Mouse (Mus musculus) left cerebral cortex, adult 18-20 months (tissue): Measurements from ENCODE around the gene Man1c1. TPM values are rescaled to one million over a fixed set of nuclear protein-coding genes. Genes with fewer than 3 reads are reported as not detected.
A peak's percentile ranks its signal among the peaks of the same experiment; 100 is the strongest.

Experiments
- DNase-seq, 2 experiments: peaks; one replicate each; pipeline ENCODE4 v3.0.0; 2021 to 2022; ENCODE audit warnings: low spot score in 2 of 2, mixed read lengths in 1 of 2
- long read RNA-seq, 2 experiments: library from polyadenylated mRNA; stranded (forward); transcript quantifications; one replicate each; pipeline ENCODE4 v2.0.0; 2021
- total RNA-seq, 2 experiments: library from RNA; stranded (reverse); gene quantifications; 2 replicates each; pipeline ENCODE4 v1.2.3; 2021

Gene Man1c1
- 10 to 100 TPM; 44.5 to 45.6 TPM for total RNA-seq
- long read RNA-seq, experiment 1, full-length matches to known transcripts: 89 of 106 reads
- long read RNA-seq, experiment 1, partial matches to known transcripts: 3 of 106 reads
- long read RNA-seq, experiment 1, other reads (novel, unspliced or antisense): 14 of 106 reads
- long read RNA-seq, experiment 2, full-length matches to known transcripts: 66 of 77 reads
- long read RNA-seq, experiment 2, partial matches to known transcripts: 3 of 77 reads
- long read RNA-seq, experiment 2, other reads (novel, unspliced or antisense): 8 of 77 reads

DNA sequence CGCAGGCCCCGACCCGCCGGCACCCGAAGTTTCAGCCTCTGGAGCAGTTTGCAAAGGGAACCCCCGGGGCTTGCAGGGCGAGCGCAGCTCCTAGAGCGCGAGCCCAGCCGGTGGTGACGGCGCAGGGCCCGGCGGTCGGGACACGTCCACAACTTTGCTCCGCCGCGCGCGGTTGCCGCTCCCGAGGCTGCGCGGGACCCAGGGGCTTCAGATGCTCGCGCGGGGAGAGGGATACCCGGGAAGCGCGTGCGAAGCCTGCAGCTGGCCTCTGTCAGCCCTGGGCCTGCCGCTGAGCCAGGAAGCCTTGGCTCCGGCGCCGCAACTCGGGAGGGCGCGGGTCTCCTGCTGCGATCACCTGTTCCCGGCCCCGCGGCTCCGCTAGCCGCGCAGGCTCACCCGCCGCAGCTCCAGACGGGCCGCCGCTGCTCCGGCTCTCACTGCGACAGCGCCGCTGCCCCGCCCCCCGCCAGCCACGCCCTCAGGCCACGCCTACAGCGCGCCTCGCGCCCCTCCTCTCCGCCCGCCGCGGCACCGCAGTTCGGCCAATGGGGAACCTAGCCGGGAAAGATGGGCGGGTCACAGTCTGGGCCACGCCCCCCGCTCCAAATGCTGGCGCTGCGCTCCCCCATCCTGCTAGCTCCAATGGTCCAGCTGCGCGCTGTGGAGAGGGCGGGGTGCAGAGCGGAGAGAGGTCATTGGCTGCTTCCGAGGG is at the start of gene Man1c1:
Gene Man1c1 (minus strand): TSS at position 456 of the 712 bp plus-strand sequence.
- peak; percentile 98 to 99 for DNase-seq

DNA sequence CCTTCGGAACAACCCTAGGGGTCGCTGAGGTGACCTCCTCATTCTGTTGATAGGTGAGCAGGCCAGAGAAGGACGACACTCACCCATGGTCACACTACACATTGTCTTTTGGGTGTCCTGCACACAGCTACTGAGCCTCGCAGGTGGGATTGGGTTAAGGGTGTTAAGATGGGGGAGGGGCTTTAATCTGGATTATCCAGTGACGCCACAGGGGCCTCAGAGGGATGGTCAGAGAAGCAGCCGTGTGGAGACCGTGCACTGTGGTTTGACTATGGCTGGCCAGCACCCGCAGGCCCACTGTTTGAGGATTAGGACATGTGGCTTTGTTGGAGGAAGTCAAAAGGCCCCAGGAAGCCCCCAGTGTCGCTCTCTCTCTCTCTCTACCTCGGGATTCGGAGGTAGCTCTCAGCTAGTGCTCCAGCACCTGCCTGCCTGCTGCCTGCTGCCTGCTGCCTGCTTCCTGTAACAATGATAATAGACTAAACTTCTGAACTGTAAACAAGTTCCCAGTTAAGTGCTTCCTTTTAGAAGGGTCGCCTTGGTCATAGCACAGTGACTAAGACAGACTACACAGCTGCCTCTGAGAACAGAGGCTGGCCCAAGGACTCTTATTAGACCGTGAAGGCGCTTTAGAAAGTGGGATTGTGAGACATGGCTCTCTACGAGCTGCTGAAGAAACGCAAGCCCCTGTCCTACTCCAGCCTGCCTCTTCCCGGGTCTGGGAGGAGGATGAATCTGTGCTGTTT is 49.6 kb upstream of the Man1c1 start:
- no peak for DNase-seq

DNA sequence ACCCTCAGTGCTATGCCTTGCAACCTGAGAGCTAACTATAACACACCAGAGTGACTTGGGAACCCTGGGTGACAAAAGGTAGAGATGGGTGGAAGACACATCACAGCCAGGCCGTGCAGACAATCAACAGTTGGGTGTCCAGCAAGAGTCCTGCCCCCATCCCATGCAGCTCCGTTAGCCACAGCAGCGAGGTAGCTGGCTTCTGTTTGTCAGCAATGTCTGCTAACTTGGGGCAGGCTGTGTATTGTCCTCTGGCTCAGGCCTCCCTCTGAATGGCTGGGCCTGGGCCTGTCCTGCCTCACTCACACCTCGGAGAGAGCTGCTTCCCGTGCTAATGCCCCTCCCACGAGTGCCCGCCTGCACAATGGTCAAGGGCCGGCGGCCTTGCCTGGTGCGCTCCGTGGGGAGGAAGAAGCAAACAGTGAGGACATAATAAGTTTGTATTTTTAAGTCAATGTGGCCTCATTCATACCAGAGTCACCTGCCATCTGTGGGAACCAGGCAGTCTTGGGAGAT is 48.9 kb upstream of the Man1c1 start:
- no peak for DNase-seq

DNA sequence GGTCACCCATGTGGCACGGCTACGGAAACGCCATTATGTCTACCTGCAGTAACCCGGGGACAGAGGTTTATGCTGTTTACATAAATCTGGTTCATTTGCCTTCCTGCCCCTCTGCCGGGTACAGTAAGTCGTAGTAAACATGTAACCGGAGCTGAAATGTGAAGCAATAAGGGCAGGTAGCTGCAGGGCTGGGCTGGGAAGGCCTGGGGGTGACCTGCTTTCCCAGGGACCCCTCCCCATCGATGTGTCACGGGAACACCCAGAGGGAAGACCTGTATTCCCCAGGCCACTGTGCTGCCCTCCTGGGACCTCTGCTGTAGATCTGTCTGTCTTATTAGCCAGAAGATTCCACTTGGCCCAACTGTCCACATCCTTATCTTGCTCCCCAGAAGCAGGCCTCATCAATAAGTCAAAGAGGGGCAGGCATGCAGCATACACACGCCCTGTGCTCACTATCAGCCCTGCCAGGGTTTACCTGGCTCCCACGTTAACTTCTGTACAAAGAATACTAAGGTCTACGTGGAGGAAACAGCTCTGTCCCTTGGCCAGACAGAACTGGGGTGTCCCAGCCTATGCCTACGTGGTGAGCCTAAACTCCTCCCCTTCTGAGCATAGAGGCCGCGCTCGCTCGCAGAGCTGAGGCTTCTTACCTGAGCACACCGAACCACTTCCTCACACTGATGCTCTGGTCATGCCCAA is 47.7 kb upstream of the Man1c1 start:
- no peak for DNase-seq

DNA sequence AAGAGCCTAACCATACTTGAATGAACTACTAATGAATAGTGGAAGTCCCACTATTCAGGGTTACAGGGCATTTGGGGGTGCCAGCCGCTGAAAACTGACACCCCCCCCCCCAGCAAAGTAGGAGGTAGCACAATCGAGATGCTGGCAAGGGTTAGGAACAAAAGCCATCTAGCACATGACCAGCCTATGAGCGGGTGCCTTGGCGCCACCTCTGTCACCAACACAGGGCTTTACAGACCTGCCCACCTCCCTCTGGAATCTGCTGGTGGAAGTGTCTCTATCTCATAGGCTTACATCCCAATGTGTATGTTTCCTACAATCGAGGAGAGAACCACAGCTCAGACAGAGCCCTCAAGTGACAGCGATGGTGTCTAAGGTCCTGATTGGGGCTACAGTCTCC is 46.7 kb upstream of the Man1c1 start:
- DNase-seq: no peak

DNA sequence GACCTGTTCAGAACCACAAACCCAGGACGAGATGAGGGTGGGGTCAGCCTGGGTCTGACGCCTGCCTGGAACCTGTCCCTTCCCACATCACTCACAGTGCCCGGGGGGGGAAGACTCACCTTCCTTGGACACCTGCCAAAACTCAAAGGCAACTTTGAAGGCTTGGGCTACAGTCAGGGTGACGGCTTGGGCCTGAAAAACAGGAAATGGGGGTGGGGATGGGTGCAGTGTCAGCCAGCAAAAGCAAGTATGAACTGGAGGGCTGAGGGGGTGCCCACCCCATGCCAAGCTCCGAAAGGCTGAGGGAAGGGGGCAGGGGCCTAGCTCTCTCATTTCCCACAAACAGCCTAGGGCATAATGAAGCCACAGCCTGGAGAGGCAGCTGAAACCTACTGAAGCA is 46.2 kb upstream of the Man1c1 start:
- DNase-seq: no peak

DNA sequence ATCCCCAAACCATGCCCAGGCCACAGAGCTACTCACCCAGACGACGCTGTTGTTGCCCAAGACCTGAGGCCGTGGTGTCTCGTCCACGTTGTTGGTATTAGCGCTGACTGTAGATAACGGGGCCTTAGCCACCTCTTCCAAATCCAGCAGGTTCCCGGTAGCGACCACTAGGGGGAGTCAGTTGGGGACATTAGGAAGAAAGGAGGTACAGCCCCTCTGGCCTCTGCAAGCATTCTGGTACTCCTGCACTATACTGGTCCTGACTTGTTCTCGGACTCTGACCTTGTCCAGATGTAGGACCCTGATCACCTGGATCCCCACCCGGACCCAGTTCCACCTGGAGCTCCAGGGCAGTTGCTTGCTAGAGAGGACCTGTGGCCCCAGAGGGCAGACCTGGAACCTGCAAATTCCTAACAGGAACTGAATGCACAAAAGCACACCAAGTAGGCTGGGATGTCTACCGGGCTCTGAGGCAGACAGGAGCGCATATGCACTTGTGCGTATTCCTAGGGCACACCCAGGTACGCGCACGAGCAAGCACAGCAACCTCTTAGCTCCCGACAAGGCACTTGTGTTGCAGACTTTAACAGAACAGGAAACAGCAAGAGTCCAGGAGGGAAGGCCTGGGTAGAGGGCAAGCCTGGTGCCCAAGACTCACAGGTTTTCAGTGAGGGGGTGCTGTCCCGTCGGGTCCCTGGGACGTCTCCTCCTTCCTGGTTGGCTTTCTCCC is 45.4 kb upstream of the Man1c1 start:
- no peak for DNase-seq

DNA sequence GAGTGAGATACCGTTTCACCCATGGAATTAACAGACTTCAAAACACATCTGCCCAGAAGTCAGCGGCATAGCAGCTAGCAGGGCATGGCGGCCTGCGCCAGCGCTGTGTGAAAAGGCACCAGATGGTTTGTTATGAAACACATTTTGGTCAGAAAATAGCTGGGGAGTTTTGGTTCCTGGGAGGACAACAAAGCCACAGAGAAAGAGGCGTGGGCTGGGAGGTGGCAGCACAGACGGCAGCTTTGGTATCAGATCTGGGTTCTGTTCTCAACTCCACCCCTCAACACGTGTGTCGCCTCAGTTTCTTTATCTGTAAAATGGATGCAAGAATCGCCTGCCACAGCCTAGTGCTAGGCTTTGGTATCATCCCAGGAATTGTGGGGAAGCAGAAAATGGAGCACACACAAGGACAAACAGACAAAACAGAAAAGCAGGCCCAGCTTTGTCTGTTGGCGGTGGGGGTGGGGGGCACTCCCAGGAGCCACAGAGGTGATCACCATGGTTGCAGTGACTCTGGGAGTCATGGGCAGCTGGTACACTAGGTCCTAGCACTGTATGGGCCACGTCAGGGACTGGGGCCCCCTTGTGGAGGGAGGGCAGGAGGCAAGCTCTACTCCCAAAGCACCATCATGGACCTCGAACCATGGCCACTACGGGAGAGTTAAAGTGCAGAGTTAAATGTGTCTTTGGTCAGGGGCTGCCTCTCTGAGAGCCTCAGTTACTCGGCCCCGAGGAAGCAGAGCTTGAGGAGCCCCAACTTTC is 42.0 kb upstream of the Man1c1 start:
- DNase-seq: peak; percentile 73 to 84

DNA sequence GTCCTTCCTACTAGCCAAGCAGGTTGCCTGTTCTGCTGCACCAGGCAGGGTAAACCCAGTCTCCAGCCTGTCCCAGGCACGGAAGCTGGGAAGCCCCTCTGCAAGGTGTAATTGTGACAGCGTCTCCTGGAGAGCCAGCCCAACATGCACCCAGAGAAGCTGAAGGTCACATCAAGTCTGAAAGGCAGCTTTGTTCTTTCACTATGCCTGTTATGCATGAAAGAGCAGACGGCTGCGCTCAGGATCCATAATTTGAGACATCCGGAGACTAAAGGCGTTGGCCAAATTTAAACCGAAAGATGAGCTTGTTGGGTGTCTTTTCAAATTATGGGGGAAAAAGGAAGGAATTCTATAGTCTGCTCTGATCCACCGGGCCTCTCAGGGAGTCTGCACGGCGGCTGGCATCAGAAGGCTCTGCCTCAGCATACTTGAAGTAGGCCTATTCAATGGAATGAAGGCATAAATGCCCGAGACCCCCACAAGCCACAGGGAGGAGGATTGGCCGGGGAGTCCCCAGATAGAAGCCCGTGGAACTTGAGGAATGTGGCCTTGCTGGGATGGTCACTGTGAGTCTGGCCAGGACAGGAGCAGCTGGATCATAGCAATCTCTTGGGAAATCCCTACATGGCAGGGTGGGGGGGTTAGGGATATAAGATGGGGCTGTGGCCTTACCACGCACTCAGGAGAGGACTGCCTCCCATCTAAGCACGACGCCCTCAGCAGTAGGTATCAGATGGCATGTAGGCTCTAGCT is 40.0 kb upstream of the Man1c1 start:
- DNase-seq: no peak

DNA sequence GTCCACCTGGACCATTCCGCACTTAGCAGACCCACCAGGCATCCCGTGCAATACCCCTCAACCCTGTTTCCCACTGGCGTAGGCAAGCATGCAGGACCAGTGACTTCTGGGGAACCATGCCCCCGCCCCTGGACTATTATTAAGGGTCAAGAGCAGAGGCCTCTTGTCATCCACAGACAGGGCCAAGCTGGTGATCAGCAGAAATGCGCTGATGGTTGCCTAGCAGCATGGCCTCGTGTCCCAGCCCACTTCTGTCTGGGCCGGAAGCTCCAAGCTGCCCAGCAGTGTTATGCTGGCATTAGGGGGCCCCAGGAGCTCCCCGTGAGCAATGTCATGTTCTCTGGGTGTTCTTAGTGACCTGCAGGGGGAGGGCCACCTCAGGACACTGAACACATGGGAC is 37.9 kb upstream of the Man1c1 start:
- DNase-seq: no peak

DNA sequence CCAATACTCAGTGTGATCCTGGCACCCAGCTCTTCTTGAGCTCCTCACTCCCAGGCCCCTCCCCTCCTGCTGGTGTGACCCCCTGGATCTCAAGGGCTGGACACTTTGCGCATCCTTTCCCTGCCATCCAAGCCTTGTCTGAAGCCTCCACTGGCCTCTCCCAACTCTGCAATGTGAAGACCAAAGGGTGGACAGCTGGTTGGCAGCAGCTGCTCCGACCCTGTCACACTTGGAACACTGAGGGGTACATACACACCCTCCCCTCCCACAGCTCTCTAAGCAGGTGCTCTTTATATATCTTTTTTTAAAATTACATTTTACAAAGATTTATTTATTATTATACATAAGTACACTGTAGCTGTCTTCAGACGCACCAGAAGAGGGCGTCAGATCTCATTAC is 36.1 kb upstream of the Man1c1 start:
- no peak for DNase-seq

DNA sequence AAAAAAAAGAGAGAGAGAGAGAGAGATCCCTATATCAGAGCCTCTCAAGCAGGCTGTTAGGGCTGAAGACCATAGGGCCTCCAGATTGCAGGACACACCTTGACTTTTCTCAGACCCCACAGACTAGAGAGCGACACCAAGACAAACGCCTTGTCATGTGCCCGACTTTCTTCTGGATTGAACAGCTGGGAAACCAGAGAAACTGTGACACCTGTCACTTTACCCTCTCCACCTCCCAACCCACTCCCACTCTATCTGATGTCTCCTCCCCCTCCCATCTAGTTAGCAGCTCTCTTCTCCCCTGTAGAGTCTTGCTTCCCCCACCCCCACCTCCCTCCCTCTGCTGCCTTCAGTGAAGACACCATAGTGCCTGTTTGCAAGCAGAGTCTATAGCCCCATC is 35.4 kb upstream of the Man1c1 start:
- no peak for DNase-seq

DNA sequence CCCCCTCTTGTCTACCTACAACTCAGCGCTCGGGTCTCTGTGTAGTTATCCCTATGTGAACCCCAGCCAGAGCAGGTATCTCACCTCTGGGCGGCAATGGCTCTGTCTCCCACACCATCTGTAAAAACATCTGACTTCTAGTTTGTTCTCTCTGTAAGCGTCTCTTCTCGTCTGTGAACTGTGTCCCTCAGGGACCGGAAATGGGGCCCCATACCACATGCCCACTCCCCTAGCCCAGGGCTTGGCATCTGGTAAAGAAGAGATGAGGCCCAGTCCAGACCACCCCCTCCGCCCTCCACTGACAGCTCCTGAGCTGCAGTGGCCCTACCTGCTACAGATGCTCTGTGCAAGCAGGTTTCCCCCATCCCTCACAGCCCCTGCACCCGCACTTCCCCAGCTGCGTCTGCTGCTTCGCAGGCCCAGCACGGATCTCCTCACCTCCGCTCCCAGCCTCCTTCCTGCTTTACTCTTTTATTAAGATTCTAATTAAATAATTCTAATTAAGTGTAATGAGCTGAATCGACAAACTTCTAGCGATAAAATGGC is 33.3 kb upstream of the Man1c1 start:
- DNase-seq: no peak

DNA sequence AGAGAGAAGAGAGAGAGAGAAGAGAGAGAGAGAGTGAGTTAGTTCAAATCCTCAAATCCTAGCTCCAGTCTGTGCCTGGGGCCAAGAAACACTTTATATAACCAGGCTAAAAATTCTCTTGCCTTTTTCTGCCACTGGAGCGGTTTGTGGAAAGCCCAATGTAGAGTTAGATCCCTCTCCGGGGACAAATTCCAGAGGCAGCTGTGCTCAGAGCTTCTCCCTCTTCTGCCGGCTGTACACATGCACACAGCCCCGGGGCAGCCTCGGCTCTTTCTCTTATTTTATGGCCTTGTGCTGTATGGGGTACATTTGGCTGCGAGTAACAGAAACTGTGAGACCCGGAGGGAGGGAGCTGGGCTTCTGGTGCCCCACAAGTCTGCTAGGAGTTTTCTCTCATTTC is 32.1 kb upstream of the Man1c1 start:
- DNase-seq: peak; percentile 32 to 58

DNA sequence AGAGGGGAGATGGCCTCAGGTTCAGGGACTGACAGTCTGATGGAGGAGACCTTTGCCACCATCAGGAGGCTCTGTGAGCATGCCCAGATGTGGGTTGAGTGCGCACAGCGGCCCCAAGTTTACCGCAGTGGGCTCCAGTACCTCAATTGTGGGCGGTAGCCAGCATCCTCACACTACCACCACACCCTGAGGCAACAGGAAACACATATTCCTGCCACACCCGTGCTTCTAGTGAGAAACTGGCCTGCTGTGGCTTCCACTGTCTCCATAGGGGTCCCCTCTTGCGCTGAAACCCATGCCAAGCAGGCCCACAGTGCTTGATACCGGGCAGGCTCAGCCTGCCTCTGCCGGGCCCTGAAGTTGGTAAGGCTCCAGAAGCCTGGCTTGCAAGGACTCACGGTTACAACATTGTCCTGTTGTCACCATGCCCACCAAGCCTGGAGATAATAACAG is 30.6 kb upstream of the Man1c1 start:
- no peak for DNase-seq

DNA sequence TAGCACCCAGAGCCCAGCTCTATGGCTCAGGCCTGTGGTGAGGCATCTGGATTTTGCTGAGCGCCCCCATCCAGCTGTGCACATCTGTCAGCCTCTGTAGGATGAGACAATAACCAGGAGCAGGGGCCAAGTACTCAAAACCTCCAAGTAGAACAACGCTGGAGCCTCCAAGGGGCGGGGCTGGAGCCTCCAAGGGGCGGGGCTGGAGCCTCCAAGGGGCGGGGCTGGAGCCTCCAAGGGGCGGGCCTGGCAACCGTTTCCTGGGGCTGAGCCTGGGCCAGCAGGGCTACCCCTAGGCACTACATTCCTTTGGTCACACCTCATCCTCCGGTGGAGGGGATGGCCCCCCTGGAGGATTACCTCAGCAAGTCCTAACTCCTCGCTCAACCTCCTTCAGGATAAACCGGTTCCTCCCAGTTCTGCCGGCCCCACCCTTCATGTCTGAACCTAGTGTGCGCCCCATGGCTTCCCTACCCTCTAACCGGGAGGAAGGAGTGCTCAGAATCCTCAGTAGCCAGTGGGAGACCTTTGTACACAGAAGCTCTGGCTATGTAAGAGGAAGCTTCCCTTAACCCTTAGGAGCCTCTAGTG is 30.0 kb upstream of the Man1c1 start:
- no peak for DNase-seq

DNA sequence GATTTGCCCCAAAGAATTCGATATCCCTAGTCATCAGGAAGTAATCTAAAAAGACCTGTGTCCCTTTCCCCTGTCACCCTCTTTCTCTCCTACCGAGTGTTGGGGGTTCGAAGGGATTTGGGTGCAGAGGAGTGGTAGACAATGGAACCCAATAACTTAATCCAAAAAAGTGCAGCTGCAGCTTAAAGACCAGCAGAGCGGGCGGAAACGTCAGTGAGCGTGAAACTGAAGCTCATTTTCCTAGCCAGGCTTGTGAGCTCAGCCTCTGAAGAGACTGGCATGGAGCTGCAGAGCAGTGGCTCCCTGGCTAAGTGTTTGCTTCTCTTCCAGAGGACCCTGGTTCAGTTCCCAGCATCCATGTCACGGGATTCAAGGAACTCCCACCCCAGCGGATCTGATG is 29.3 kb upstream of the Man1c1 start:
- DNase-seq: no peak

DNA sequence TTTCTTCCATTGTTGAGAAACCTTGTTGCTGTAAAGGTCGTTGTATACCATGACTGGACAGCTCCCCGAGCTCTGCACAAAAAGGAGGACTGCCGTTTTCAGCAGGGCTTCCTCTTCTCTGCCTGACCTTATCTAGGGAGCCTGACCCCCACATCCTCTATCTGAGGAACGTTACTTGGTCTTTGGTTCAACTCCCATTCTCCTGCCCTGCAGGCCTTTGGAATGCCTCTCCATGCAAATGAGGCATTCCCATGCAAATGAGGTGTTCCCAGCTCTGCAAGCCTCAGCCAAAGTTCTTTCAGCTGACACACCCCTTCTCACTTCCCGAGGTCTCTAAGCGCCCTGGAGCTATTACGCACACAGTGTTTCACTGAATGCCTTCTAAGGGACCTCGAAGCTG is 26.0 kb upstream of the Man1c1 start:
- DNase-seq: no peak
